In genomic region chr5:50751358-50751757, GRCm38 (mm10) we compare ENCODE assay signal across 21 mouse cellular contexts.
"Had no signal": no experiment of that assay in that cellular context is flagged by ENCODE, and none has a peak within 500 bp of the region (broad histone marks: within the 10 kb centered on the region; RNA-seq: fewer than 3 reads in every experiment).

No protein-coding gene starts in this region.

- H3K4me1 ChIP-seq: limb, embryonic 12.5 days; limb, embryonic 15.5 days; midbrain, embryonic 13.5 days; neural tube, embryonic 13.5 days; stomach, embryonic 15.5 days had no signal

- H3K4me3 ChIP-seq: limb, embryonic 12.5 days; limb, embryonic 15.5 days; midbrain, embryonic 13.5 days; myocyte; neural tube, embryonic 13.5 days; stomach, embryonic 15.5 days had no signal

- H3K27me3 ChIP-seq: limb, embryonic 12.5 days; limb, embryonic 15.5 days; midbrain, embryonic 13.5 days; stomach, embryonic 15.5 days had no signal

- H3K4me2 ChIP-seq: limb, embryonic 12.5 days; limb, embryonic 15.5 days; liver, embryonic 11.5 days; lung, embryonic 14.5 days; midbrain, embryonic 13.5 days; neural tube, embryonic 13.5 days; stomach, embryonic 15.5 days had no signal

- H3K36me3 ChIP-seq: limb, embryonic 12.5 days; limb, embryonic 15.5 days; midbrain, embryonic 13.5 days; neural tube, embryonic 13.5 days; stomach, embryonic 15.5 days had no signal

- H3K27ac ChIP-seq: limb, embryonic 12.5 days; limb, embryonic 15.5 days; liver, embryonic 14.5 days; macrophage; midbrain, embryonic 13.5 days; neural tube, embryonic 13.5 days; stomach, embryonic 15.5 days had no signal

- H3K9me3 ChIP-seq: limb, embryonic 12.5 days; limb, embryonic 15.5 days; midbrain, embryonic 13.5 days; neural tube, embryonic 13.5 days; stomach, embryonic 15.5 days had no signal

- H3K9ac ChIP-seq: limb, embryonic 12.5 days; limb, embryonic 15.5 days; liver, embryonic 14.5 days; liver, postnatal 0 days; lung, embryonic 14.5 days; midbrain, embryonic 13.5 days; neural tube, embryonic 13.5 days; stomach, embryonic 15.5 days had no signal

- DNase-seq: kidney, adult 18-20 months; kidney, adult 9 months; kidney, postnatal 14 days; kidney, postnatal 4 days; left cerebral cortex, postnatal 4 days; liver, postnatal 0 days; lung, embryonic 14.5 days; right cerebral cortex, postnatal 4 days; thymus, postnatal 25 days had no signal

- ATAC-seq: inflammation-experienced regulatory T-cells, adult 6 months; intestine, embryonic 16.5 days; liver, postnatal 0 days; lung, postnatal 0 days; midbrain, embryonic 13.5 days had no signal
